Mouse (Mus musculus): ENCODE data around the gene Gtsf1. TPM values are rescaled to one million over a fixed set of nuclear protein-coding genes. Genes with fewer than 3 reads are reported as not detected.

Gene Gtsf1
- polyA plus RNA-seq, 1 experiment from 2014 or later = not detected

DNA sequence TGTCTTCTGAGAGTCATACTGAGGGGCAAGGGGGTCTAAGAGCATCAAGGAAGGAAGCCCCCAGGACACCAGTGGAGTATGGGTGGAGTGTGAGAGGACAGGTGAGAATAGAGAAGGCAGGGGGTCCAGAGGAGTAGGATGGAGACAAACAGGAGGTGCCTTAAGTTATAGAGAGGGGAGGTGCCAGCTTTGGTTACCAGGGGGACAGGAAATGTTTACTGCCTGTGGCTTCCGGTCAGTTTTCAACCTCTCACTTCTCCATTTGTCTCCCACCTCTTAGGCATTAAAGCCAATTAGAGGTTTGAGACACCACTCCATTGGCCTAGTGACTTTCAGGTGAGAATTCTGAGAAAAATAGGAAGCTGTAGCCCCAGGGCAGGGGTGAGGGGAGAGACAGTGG lies 69.0 kb downstream of the Gtsf1 start:
- H3K27me3 ChIP-seq (replicated peaks; ENCODE audit: control insufficient read depth, insufficient read depth, low read length) = no peaks in the 10 kb centered on the region
- WGBS = 80% methylated on average over 1 of the region's 1 CpGs

DNA sequence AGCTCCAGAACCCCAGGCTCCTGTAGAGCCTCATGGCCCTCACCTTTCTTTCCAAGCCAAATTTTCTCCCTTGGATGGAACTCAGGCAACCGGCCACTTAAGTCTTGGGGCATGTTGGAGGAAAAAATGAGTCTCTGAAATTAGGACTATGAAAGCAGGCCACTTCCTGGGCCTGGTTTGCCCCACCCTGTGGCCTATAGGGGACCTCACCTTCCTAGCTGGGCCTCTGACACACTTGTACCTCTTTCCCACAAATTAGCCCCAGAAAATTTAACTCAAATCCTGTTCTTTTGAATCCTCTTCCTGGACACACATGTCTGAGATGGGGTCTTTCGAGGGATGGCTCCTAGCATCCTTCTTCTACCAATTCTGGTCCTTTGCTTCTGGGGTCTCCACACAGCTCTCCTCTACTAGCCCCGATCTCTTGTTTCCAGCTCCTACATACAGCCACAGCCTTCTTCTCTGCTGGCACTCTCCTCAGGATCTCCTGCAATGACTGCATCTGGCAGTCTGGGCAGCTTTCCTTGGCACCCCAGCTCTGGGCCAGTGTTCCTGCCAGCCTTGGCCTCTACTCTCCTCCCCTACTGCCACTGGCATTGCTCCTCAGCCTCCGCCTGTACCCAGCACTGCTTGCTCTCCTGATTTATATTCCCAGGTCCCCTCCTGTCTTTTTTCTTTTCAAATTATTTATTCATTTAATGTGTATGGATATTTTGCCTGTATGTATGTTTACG lies 70.2 kb downstream of the Gtsf1 start:
- Histone ChIP-seq H3K4me2 (ENCODE audit: low read length) (no peak overlapping the region), H3K4me1 (replicated peaks; ENCODE audit: control insufficient read depth, insufficient read depth, low read length) (no peaks in the 10 kb centered on the region), H3K9ac (replicated peaks; ENCODE audit: low read depth, low read length) (no peak overlapping the region), H3K27ac (ENCODE audit: low read length) (no peak overlapping the region), H3K4me3 (replicated peaks; ENCODE audit: low read length) (no peak overlapping the region), H3K9me3 (ENCODE audit: control insufficient read depth, low read length) (no peaks in the 10 kb centered on the region), H3K36me3 (ENCODE audit: control insufficient read depth, insufficient read depth) (no peaks in the 10 kb centered on the region), H3K27me3 (replicated peaks; ENCODE audit: control insufficient read depth, insufficient read depth, low read length) (no peaks in the 10 kb centered on the region)
- 91% methylated on average over 5 of the region's 5 CpGs for WGBS
- ATAC-seq = no peak

More for the DNA sequence above, 69.0 kb downstream of the Gtsf1 start:
- peaks cover 9% of the 10 kb centered on the region for H3K4me1 ChIP-seq (replicated peaks; ENCODE audit: control insufficient read depth, insufficient read depth, low read length)
- H3K36me3 ChIP-seq (ENCODE audit: control insufficient read depth, insufficient read depth) = no peaks in the 10 kb centered on the region
- H3K9ac ChIP-seq (replicated peaks; ENCODE audit: low read depth, low read length) = no peak overlapping the region
- no peak overlapping the region for H3K4me3 ChIP-seq (replicated peaks; ENCODE audit: low read length)
- H3K9me3 ChIP-seq (ENCODE audit: control insufficient read depth, low read length) = no peaks in the 10 kb centered on the region
- no peak overlapping the region for H3K4me2 ChIP-seq (ENCODE audit: low read length)
- ATAC-seq = no peak
- H3K27ac ChIP-seq (ENCODE audit: low read length) = no peak overlapping the region

DNA sequence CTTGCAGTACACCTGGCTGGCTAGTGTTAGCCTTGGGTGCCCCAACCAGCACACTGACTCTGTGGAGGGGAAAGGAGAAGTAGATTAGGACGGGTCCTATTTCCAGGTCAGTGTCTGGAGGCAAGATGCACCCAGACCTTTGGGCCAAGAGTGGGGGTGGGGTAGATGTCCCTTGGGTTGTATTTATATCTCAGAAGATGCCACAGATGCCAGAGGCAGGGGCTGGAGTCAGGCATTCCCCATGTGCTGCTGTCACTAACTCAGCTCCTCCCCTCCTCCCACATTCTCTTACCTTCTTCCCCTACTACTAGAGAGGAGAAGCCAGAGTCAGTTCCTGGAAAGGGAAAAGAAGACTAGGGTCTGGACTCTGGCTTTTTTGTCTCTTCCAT lies 71.2 kb downstream of the Gtsf1 start:
- Histone ChIP-seq H3K9me3 (ENCODE audit: control insufficient read depth, low read length) (no peaks in the 10 kb centered on the region), H3K9ac (replicated peaks; ENCODE audit: low read depth, low read length) (no peak overlapping the region)
- no peak; the same call in 1 of the 2 replicates for ATAC-seq

DNA sequence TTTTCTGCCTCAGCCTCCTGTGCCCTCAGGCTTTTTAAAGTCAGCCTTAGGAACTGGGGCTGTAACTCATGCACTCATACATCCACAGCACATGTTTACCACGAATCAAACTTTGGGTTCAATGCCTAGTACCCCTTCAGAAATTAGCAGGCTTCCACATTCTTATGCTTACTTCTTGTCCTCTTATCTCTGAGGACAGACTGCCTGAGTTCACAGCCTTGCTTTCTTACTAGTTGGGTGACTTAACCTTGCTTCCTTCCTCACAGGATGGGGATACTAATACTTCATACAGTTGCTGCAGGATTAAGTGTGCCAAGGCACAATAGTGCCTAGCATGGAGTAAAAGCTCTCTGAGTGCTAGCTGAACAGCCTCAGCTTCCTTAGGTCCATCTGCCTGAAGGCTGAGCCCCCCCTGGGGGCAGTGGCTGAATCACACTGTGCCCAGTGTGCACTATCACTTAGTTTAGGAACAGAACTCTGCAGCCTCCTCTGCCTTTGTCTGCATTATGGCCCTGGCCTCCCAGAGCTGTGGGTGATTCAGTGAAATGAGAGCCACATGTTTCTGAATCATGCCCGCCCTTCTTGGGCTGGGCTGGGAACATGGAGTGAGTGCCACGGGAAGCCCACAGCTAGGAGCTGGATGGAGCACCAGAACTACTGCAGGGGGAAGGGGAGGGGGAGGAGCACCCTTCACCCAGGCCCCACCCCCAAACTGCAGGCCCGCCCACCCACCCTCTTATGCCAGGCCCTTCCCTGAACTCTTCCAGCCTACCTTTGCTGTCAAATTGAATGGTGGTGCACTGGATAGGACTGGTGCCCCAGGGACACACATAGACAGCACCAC lies 71.8 kb downstream of the Gtsf1 start:
- H3K9me3 ChIP-seq (ENCODE audit: control insufficient read depth, low read length) = no peaks in the 10 kb centered on the region
- H3K27me3 ChIP-seq (replicated peaks; ENCODE audit: control insufficient read depth, insufficient read depth, low read length) = no peaks in the 10 kb centered on the region
- H3K4me2 ChIP-seq (ENCODE audit: low read length) = no peak overlapping the region
- no peaks in the 10 kb centered on the region for H3K36me3 ChIP-seq (ENCODE audit: control insufficient read depth, insufficient read depth)
- no peak for ATAC-seq
- no peak overlapping the region for H3K4me3 ChIP-seq (replicated peaks; ENCODE audit: low read length)
- no peak overlapping the region for H3K9ac ChIP-seq (replicated peaks; ENCODE audit: low read depth, low read length)
- no peak overlapping the region for H3K27ac ChIP-seq (ENCODE audit: low read length)
- 34% methylated on average over 4 of the region's 4 CpGs for WGBS
- no peaks in the 10 kb centered on the region for H3K4me1 ChIP-seq (replicated peaks; ENCODE audit: control insufficient read depth, insufficient read depth, low read length)

More for the DNA sequence above, 71.2 kb downstream of the Gtsf1 start:
- no peaks in the 10 kb centered on the region for H3K27me3 ChIP-seq (replicated peaks; ENCODE audit: control insufficient read depth, insufficient read depth, low read length)
- no peaks in the 10 kb centered on the region for H3K36me3 ChIP-seq (ENCODE audit: control insufficient read depth, insufficient read depth)
- no peak overlapping the region for H3K4me3 ChIP-seq (replicated peaks; ENCODE audit: low read length)
- no peak overlapping the region for H3K4me2 ChIP-seq (ENCODE audit: low read length)
- no peaks in the 10 kb centered on the region for H3K4me1 ChIP-seq (replicated peaks; ENCODE audit: control insufficient read depth, insufficient read depth, low read length)
- WGBS = 91% methylated on average over 1 of the region's 1 CpGs
- no peak overlapping the region for H3K27ac ChIP-seq (ENCODE audit: low read length)

DNA sequence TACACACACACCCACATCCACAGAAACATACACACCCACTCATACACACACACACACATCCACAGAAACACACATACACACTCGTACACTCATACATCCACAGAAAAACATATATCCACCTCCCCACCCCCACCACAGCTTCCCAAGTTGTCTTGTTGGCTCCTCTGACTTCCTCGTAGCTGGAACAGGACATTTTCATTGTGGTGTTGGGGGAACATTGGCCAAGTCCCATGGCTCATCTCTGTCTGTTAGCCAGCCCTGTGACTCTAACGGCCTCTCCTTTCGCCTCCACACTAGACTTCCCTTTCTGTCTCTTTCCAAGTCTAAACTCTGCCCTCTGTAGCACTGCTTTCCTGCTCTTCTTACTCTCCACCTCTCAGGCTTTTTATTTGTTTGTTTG lies 72.5 kb downstream of the Gtsf1 start:
- H3K9me3 ChIP-seq (ENCODE audit: control insufficient read depth, low read length) = no peaks in the 10 kb centered on the region
- no peaks in the 10 kb centered on the region for H3K4me1 ChIP-seq (replicated peaks; ENCODE audit: control insufficient read depth, insufficient read depth, low read length)
- H3K27ac ChIP-seq (ENCODE audit: low read length) = no peak overlapping the region
- WGBS = 82% methylated on average over 4 of the region's 4 CpGs
- no peak overlapping the region for H3K9ac ChIP-seq (replicated peaks; ENCODE audit: low read depth, low read length)
- no peak overlapping the region for H3K4me2 ChIP-seq (ENCODE audit: low read length)
- no peak for ATAC-seq
- H3K27me3 ChIP-seq (replicated peaks; ENCODE audit: control insufficient read depth, insufficient read depth, low read length) = no peaks in the 10 kb centered on the region
- no peaks in the 10 kb centered on the region for H3K36me3 ChIP-seq (ENCODE audit: control insufficient read depth, insufficient read depth)
- no peak overlapping the region for H3K4me3 ChIP-seq (replicated peaks; ENCODE audit: low read length)

DNA sequence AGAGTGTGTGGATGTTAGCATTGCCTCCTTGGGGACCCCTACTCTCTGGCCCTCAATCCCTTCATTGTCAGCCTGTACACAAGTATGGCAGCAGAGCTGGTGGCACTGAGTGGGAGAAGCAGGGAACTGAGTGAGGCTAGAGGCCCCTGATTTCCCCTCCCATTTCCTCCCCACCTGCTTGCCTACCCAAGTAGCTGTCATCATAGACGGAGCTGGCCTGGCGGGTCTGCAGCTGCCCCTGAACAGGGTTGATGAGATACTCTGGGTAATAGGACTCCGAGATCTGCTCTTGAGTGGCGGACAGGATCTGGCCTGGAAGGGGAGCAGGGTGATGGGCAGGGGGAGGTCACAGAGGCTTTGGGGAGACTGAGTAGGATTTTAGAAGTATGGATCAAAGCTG lies 74.1 kb downstream of the Gtsf1 start:
- WGBS = 84% methylated on average over 4 of the region's 4 CpGs
- H3K9me3 ChIP-seq (ENCODE audit: control insufficient read depth, low read length) = no peaks in the 10 kb centered on the region
- no peak overlapping the region for H3K9ac ChIP-seq (replicated peaks; ENCODE audit: low read depth, low read length)
- no peaks in the 10 kb centered on the region for H3K36me3 ChIP-seq (ENCODE audit: control insufficient read depth, insufficient read depth)
- no peaks in the 10 kb centered on the region for H3K4me1 ChIP-seq (replicated peaks; ENCODE audit: control insufficient read depth, insufficient read depth, low read length)
- no peak for ATAC-seq
- H3K4me3 ChIP-seq (replicated peaks; ENCODE audit: low read length) = no peak overlapping the region
- no peak overlapping the region for H3K4me2 ChIP-seq (ENCODE audit: low read length)
- no peak overlapping the region for H3K27ac ChIP-seq (ENCODE audit: low read length)
- H3K27me3 ChIP-seq (replicated peaks; ENCODE audit: control insufficient read depth, insufficient read depth, low read length) = no peaks in the 10 kb centered on the region

DNA sequence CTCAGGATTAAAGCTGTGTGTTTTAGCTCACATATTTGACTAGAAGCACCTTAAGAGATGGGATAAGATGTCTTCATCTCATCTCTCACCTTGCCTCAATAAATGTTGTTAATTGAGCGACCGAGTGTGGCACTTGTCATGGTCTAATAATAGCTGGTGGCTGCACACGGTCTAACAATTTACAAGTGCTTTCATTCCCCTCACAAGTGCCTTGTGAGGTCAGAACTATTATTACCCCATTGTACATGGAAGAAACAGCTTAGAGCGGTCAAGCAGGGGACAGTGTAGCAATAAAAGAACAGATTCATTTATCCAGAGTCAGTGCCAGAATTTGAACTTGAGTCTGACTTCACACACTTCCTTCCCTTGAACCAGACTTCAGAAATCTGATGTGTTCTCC lies 74.8 kb downstream of the Gtsf1 start:
- Histone ChIP-seq H3K36me3 (ENCODE audit: control insufficient read depth, insufficient read depth) (no peaks in the 10 kb centered on the region), H3K27ac (ENCODE audit: low read length) (no peak overlapping the region), H3K4me2 (ENCODE audit: low read length) (no peak overlapping the region), H3K27me3 (replicated peaks; ENCODE audit: control insufficient read depth, insufficient read depth, low read length) (no peaks in the 10 kb centered on the region), H3K4me3 (replicated peaks; ENCODE audit: low read length) (no peak overlapping the region), H3K9me3 (ENCODE audit: control insufficient read depth, low read length) (no peaks in the 10 kb centered on the region), H3K9ac (replicated peaks; ENCODE audit: low read depth, low read length) (no peak overlapping the region), H3K4me1 (replicated peaks; ENCODE audit: control insufficient read depth, insufficient read depth, low read length) (no peaks in the 10 kb centered on the region)
- 87% methylated on average over 4 of the region's 4 CpGs for WGBS
- ATAC-seq = no peak

DNA sequence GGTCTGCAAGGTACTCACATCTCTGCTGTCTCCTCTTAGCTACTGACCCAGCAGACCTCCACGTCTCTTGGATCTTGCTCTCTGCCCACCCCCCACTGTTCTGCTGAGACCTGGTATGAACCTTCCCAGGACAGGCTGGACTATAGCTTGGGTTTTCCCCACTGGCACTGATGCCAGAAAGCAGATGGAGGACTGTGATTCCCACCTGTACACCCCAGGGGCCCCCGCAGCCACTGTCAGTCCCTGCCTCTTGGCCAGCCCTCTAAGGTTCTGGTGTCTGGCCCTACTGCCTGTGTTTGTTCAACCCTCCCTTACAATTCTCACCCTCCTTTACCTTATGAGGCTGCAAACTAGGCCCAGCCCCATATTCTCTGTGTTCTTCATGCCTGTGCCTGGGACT lies 75.6 kb downstream of the Gtsf1 start:
- Histone ChIP-seq H3K27ac (ENCODE audit: low read length) (no peak overlapping the region), H3K4me3 (replicated peaks; ENCODE audit: low read length) (no peak overlapping the region), H3K9ac (replicated peaks; ENCODE audit: low read depth, low read length) (no peak overlapping the region), H3K27me3 (replicated peaks; ENCODE audit: control insufficient read depth, insufficient read depth, low read length) (no peaks in the 10 kb centered on the region), H3K4me1 (replicated peaks; ENCODE audit: control insufficient read depth, insufficient read depth, low read length) (no peaks in the 10 kb centered on the region), H3K9me3 (ENCODE audit: control insufficient read depth, low read length) (no peaks in the 10 kb centered on the region), H3K4me2 (ENCODE audit: low read length) (no peak overlapping the region), H3K36me3 (ENCODE audit: control insufficient read depth, insufficient read depth) (no peaks in the 10 kb centered on the region)
- no peak for ATAC-seq
- WGBS = 93% methylated on average over 2 of the region's 2 CpGs

DNA sequence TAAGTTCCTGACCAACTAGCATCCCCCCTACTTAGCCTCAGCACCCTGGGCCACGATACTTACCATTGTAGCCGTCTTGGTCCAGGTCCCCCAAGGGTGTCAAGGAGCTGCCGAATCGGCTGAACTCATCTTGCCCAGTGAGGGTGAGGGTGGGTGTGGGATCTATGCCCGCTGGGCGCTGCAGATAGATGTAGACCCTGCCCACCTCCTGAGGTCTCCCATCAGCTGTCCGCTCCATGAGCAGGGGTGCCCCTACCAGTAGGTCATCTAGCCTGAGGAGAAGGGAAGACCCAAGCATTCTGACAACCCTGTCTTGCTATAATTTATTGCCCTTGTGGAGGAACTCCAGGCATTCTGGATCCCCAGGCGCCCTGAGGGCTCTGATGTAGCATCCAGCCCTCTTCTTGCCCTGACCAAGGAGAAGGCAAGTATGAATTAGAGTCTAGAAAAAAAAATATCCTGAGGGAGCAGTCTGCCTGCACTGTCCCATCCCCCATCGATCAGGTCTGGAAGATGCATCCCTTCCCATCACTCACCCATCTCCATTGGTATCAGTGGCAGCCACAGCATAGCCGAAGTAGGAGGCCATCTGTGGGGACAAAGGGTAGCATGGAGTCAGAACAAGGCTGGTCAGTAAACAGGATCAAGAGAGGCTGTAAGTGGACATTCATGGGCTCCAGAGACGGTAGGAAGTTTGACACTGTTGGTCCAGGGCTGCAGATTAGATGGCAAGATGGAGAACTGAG lies 76.6 kb downstream of the Gtsf1 start:
- no peak overlapping the region for H3K27ac ChIP-seq (ENCODE audit: low read length)
- no peaks in the 10 kb centered on the region for H3K36me3 ChIP-seq (ENCODE audit: control insufficient read depth, insufficient read depth)
- no peaks in the 10 kb centered on the region for H3K27me3 ChIP-seq (replicated peaks; ENCODE audit: control insufficient read depth, insufficient read depth, low read length)
- no peaks in the 10 kb centered on the region for H3K4me1 ChIP-seq (replicated peaks; ENCODE audit: control insufficient read depth, insufficient read depth, low read length)
- no peak overlapping the region for H3K4me3 ChIP-seq (replicated peaks; ENCODE audit: low read length)
- ATAC-seq = no peak
- no peaks in the 10 kb centered on the region for H3K9me3 ChIP-seq (ENCODE audit: control insufficient read depth, low read length)
- no peak overlapping the region for H3K9ac ChIP-seq (replicated peaks; ENCODE audit: low read depth, low read length)
- WGBS = 95% methylated on average over 11 of the region's 11 CpGs
- H3K4me2 ChIP-seq (ENCODE audit: low read length) = no peak overlapping the region
